Mouse (Mus musculus): ENCODE measurements around the gene Ccdc71. TPM values are rescaled to one million over a fixed set of nuclear protein-coding genes. Genes with fewer than 3 reads are reported as not detected.

Ccdc71 gene
- total and polyA plus RNA-seq, 3 experiments, result 27.8 to 46.5 (median 28.1) TPM

GRCm38 (mm10) chr9:108489702-108490558 is 29.6 kb downstream of the Ccdc71 start:
- no peak for DNase-seq

- DNase-seq, result peak; percentile 97
Measured at GRCm38 (mm10) chr9:108490559-108491285, 30.4 kb downstream of the Ccdc71 start, which contains the start of gene Usp19. TSS of gene Usp19 (plus strand) at chr9:108490602.

- DNase-seq, result no peak
Measured at GRCm38 (mm10) chr9:108491286-108491580, 30.9 kb downstream of the Ccdc71 start.

- DNase-seq, result peak; percentile 94
Measured at GRCm38 (mm10) chr9:108492043-108492750, 31.9 kb downstream of the Ccdc71 start.

GRCm38 (mm10) chr9:108493246-108493645 is 32.9 kb downstream of the Ccdc71 start:
- DNase-seq, result no peak

GRCm38 (mm10) chr9:108494146-108494825 is 34.0 kb downstream of the Ccdc71 start:
- DNase-seq, result no peak

GRCm38 (mm10) chr9:108494905-108495304 is 34.6 kb downstream of the Ccdc71 start:
- DNase-seq, result no peak

GRCm38 (mm10) chr9:108499231-108499630 is 38.9 kb downstream of the Ccdc71 start:
- DNase-seq, result no peak

GRCm38 (mm10) chr9:108499943-108500342 is 39.6 kb downstream of the Ccdc71 start:
- no peak for DNase-seq

- peak; percentile 3 for DNase-seq
Measured at GRCm38 (mm10) chr9:108506901-108507300, 46.6 kb downstream of the Ccdc71 start.

- DNase-seq, result peak; percentile 97
Measured at GRCm38 (mm10) chr9:108507619-108508434, 47.5 kb downstream of the Ccdc71 start, which contains the start of gene Qars. TSS of gene Qars (plus strand) at chr9:108507706.

GRCm38 (mm10) chr9:108508776-108509175 is 48.4 kb downstream of the Ccdc71 start:
- DNase-seq, result peak; percentile 6

Other genes with a start within 250 kb of the Ccdc71 start
- 100 to 1,000 TPM; 143 to 148 TPM for gene Dag1, start 196.6 kb upstream of the Ccdc71 start, total RNA-seq (2021)
- 59.3 and 86.5 TPM in 2 replicates for gene Dag1, start 196.6 kb upstream of the Ccdc71 start, polyA plus RNA-seq (2012; rRNA removed)
- 10 to 100 TPM; 17.5 to 24.9 TPM for gene Nicn1, start 170.1 kb upstream of the Ccdc71 start, total RNA-seq (2021)
- 16.6 and 18.8 TPM in 2 replicates for gene Nicn1, start 170.1 kb upstream of the Ccdc71 start, polyA plus RNA-seq (2012; rRNA removed)
- gene Amt, start 163.7 kb upstream of the Ccdc71 start, total RNA-seq (2021), result 1 to 10 TPM; 3.3 to 5.5 TPM
- gene Amt, start 163.7 kb upstream of the Ccdc71 start, polyA plus RNA-seq (2012; rRNA removed), result 2.2 and 2.6 TPM in 2 replicates
- gene Rhoa, start 154.4 kb upstream of the Ccdc71 start, total RNA-seq (2021), result 100 to 1,000 TPM; 355 to 363 TPM
- gene Rhoa, start 154.4 kb upstream of the Ccdc71 start, polyA plus RNA-seq (2012; rRNA removed), result 169 and 187 TPM in 2 replicates
- 10 to 100 TPM; 31.3 to 56.7 TPM for gene Tcta, start 154.4 kb upstream of the Ccdc71 start, total RNA-seq (2021)
- gene Tcta, start 154.4 kb upstream of the Ccdc71 start, polyA plus RNA-seq (2012; rRNA removed), result 42.8 and 46.3 TPM in 2 replicates
- gene Gpx1, start 121.6 kb upstream of the Ccdc71 start, total RNA-seq (2021), result 100 to 1,000 TPM; 694 to 927 TPM
- gene Gpx1, start 121.6 kb upstream of the Ccdc71 start, polyA plus RNA-seq (2012; rRNA removed), result 1,573 and 1,924 TPM in 2 replicates
- 100 to 1,000 TPM; 100 to 122 TPM for gene Usp4, start 112.7 kb upstream of the Ccdc71 start, total RNA-seq (2021)
- 47.0 and 52.3 TPM in 2 replicates for gene Usp4, start 112.7 kb upstream of the Ccdc71 start, polyA plus RNA-seq (2012; rRNA removed)
- gene 1700102P08Rik, start 67.7 kb upstream of the Ccdc71 start, total RNA-seq (2021), result 1 to 10 TPM in 1 of 2 experiments, under 1 TPM in 1; 0.52 to 1.8 TPM
- 0.37 and 0.86 TPM in 2 replicates for gene 1700102P08Rik, start 67.7 kb upstream of the Ccdc71 start, polyA plus RNA-seq (2012; rRNA removed)
- not detected for gene Ccdc36, start 32.0 kb upstream of the Ccdc71 start, total RNA-seq (2021)
- gene Ccdc36, start 32.0 kb upstream of the Ccdc71 start, polyA plus RNA-seq (2012; rRNA removed), result not detected in 2 replicates
- not detected for gene BC048562, start 24.0 kb upstream of the Ccdc71 start, total RNA-seq (2021)
- not detected in 2 replicates for gene BC048562, start 24.0 kb upstream of the Ccdc71 start, polyA plus RNA-seq (2012; rRNA removed)
- gene Klhdc8b, start 1.1 kb downstream of the Ccdc71 start, total RNA-seq (2021), result 10 to 100 TPM; 19.4 to 24.5 TPM
- 73.1 and 81.9 TPM in 2 replicates for gene Klhdc8b, start 1.1 kb downstream of the Ccdc71 start, polyA plus RNA-seq (2012; rRNA removed)
- gene Lamb2, start 19.2 kb downstream of the Ccdc71 start, total RNA-seq (2021), result 100 to 1,000 TPM in 1 of 2 experiments, 10 to 100 TPM in 1; 94.0 to 107 TPM
- gene Lamb2, start 19.2 kb downstream of the Ccdc71 start, polyA plus RNA-seq (2012; rRNA removed), result 136 and 150 TPM in 2 replicates
- 100 to 1,000 TPM; 172 to 248 TPM for gene Usp19, start 30.1 kb downstream of the Ccdc71 start, total RNA-seq (2021)
- 221 and 261 TPM in 2 replicates for gene Usp19, start 30.1 kb downstream of the Ccdc71 start, polyA plus RNA-seq (2012; rRNA removed)
- gene Qars, start 47.2 kb downstream of the Ccdc71 start, total RNA-seq (2021), result 100 to 1,000 TPM; 186 to 192 TPM
- gene Qars, start 47.2 kb downstream of the Ccdc71 start, polyA plus RNA-seq (2012; rRNA removed), result 173 and 186 TPM in 2 replicates
- 100 to 1,000 TPM; 105 to 126 TPM for gene Qrich1, start 56.3 kb downstream of the Ccdc71 start, total RNA-seq (2021)
- gene Qrich1, start 56.3 kb downstream of the Ccdc71 start, polyA plus RNA-seq (2012; rRNA removed), result 119 and 129 TPM in 2 replicates
- gene Impdh2, start 99.8 kb downstream of the Ccdc71 start, total RNA-seq (2021), result 100 to 1,000 TPM in 1 of 2 experiments, 10 to 100 TPM in 1; 75.6 to 123 TPM
- gene Impdh2, start 99.8 kb downstream of the Ccdc71 start, polyA plus RNA-seq (2012; rRNA removed), result 93.8 and 121 TPM in 2 replicates
- 10 to 100 TPM; 60.7 to 68.7 TPM for gene Ndufaf3, start 106.9 kb downstream of the Ccdc71 start, total RNA-seq (2021)
- 76.7 and 98.4 TPM in 2 replicates for gene Ndufaf3, start 106.9 kb downstream of the Ccdc71 start, polyA plus RNA-seq (2012; rRNA removed)
- 10 to 100 TPM; 67.2 to 70.7 TPM for gene Dalrd3, start 109.4 kb downstream of the Ccdc71 start, total RNA-seq (2021)
- gene Dalrd3, start 109.4 kb downstream of the Ccdc71 start, polyA plus RNA-seq (2012; rRNA removed), result 325 and 372 TPM in 2 replicates
- 100 to 1,000 TPM in 1 of 2 experiments, 10 to 100 TPM in 1; 91.5 to 126 TPM for gene Wdr6, start 118.2 kb downstream of the Ccdc71 start, total RNA-seq (2021)
- 132 and 151 TPM in 2 replicates for gene Wdr6, start 118.2 kb downstream of the Ccdc71 start, polyA plus RNA-seq (2012; rRNA removed)
- 1 to 10 TPM; 7.1 to 8.3 TPM for gene P4htm, start 137.1 kb downstream of the Ccdc71 start, total RNA-seq (2021)
- gene P4htm, start 137.1 kb downstream of the Ccdc71 start, polyA plus RNA-seq (2012; rRNA removed), result 14.7 and 17.2 TPM in 2 replicates
- 10 to 100 TPM; 52.0 to 74.6 TPM for gene Arih2, start 188.9 kb downstream of the Ccdc71 start, total RNA-seq (2021)
- gene Arih2, start 188.9 kb downstream of the Ccdc71 start, polyA plus RNA-seq (2012; rRNA removed), result 19.7 and 23.9 TPM in 2 replicates
- gene Slc25a20, start 201.6 kb downstream of the Ccdc71 start, total RNA-seq (2021), result 100 to 1,000 TPM; 123 to 170 TPM
- gene Slc25a20, start 201.6 kb downstream of the Ccdc71 start, polyA plus RNA-seq (2012; rRNA removed), result 38.0 and 46.7 TPM in 2 replicates
- 10 to 100 TPM; 28.1 to 43.7 TPM for gene Prkar2a, start 228.8 kb downstream of the Ccdc71 start, total RNA-seq (2021)
- gene Prkar2a, start 228.8 kb downstream of the Ccdc71 start, polyA plus RNA-seq (2012; rRNA removed), result 12.1 and 14.6 TPM in 2 replicates